Mouse (Mus musculus): ENCODE data around the gene Naaladl2. TPM values are rescaled to one million over a fixed set of nuclear protein-coding genes. Genes with fewer than 3 reads are reported as not detected.
"Not testable (repeated sequence)": the region's sequence is repeated elsewhere in the genome, so short reads cannot be mapped to it uniquely, and the experiment has no call there.

The Naaladl2 gene
- polyA plus RNA-seq, 1 experiment from 2014 or later, result 0.76 TPM

GRCm38 (mm10) chr3:25075785-25076184 lies 68.3 kb downstream of the Naaladl2 start:
- WGBS, result 84% methylated on average over 1 of the region's 1 CpGs
- Histone ChIP-seq H3K4me3 (no peak overlapping the region), H3K9me3 (no peaks in the 10 kb centered on the region), H3K9ac (no peak overlapping the region), H3K4me2 (replicated peaks) (no peak overlapping the region), H3K27ac (no peak overlapping the region), H3K36me3 (no peaks in the 10 kb centered on the region), H3K27me3 (replicated peaks) (no peaks in the 10 kb centered on the region), H3K4me1 (no peaks in the 10 kb centered on the region)
- ATAC-seq (ENCODE audit: low FRiP score, low read depth), result no peak

GRCm38 (mm10) chr3:25074266-25074665 lies 69.8 kb downstream of the Naaladl2 start:
- no peaks in the 10 kb centered on the region for H3K4me1 ChIP-seq
- WGBS, result 75% methylated on average over 4 of the region's 4 CpGs
- no peak overlapping the region for H3K9ac ChIP-seq
- H3K4me2 ChIP-seq (replicated peaks), result no peak overlapping the region
- no peak overlapping the region for H3K27ac ChIP-seq
- no peak for ATAC-seq (ENCODE audit: low FRiP score, low read depth)
- H3K4me3 ChIP-seq, result no peak overlapping the region
- no peaks in the 10 kb centered on the region for H3K36me3 ChIP-seq
- H3K27me3 ChIP-seq (replicated peaks), result no peaks in the 10 kb centered on the region
- no peaks in the 10 kb centered on the region for H3K9me3 ChIP-seq

DNA sequence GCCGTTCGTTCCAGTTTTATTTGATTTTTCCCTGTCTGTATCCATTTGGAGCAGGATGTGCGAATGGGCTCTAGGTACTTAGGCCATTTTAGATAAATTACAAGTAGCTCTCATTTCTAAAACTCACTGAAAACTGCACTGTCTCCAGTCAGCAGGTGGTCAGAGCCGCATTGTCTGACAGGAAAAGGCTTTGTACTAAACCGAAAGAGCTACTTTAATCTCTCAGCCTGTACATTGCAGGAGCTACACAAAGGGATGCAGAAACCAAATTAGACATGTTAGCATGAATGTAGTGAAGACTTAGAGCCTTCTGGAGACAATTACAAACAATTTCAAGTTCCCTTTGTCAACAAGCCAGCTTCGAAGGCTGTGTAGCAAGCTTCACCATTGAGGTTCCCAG lies 70.2 kb downstream of the Naaladl2 start:
- Histone ChIP-seq H3K4me3 (no peak overlapping the region), H3K27ac (no peak overlapping the region), H3K9ac (no peak overlapping the region), H3K4me2 (replicated peaks) (no peak overlapping the region), H3K9me3 (no peaks in the 10 kb centered on the region), H3K4me1 (no peaks in the 10 kb centered on the region), H3K27me3 (replicated peaks) (no peaks in the 10 kb centered on the region), H3K36me3 (no peaks in the 10 kb centered on the region)
- no peak for ATAC-seq (ENCODE audit: low FRiP score, low read depth)
- 42% methylated on average over 6 of the region's 6 CpGs for whole genome bisulfite sequencing

DNA sequence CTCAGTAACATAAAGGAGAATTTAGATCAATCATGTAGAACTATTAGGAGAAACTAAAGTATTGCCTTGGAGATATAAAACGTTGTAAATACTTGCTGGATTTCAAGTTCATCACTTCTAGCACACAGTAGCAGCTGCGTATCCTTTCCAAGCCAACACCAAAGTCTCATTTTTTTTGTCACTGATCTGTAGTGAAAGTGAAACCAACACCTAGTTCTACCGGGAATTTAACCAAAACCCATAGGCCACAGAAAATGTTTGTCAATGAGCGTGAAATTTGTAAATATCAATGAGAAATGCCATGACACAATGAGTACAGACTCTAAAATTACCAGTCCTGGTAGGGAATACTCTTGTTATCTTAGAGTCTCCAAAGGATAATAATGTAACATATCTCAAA lies 80.8 kb downstream of the Naaladl2 start:
- Histone ChIP-seq H3K4me1 (no peaks in the 10 kb centered on the region), H3K9ac (no peak overlapping the region), H3K9me3 (no peaks in the 10 kb centered on the region), H3K27me3 (replicated peaks) (no peaks in the 10 kb centered on the region), H3K36me3 (no peaks in the 10 kb centered on the region), H3K27ac (no peak overlapping the region), H3K4me2 (replicated peaks) (no peak overlapping the region), H3K4me3 (no peak overlapping the region)
- ATAC-seq (ENCODE audit: low FRiP score, low read depth), result no peak
- 88% methylated on average over 4 of the region's 4 CpGs for WGBS

DNA sequence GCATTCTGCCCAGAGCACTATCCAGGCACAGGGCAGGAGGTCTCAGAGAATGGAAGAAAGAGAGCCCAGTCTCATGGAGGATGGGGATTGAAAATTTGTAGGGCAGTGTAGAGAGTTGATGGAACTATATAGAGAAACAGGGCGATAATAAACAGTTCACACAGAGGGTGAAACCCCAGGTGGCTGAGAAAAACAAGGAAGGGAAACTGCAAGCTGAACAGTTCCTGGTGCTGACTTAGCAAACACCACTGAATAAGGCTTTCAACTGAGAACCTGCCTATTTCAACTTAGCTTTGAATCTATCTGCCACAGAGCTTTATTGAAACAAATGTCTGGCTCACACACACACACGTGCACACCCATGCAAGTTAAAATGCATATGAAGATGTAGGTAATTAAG lies 91.1 kb downstream of the Naaladl2 start:
- Histone ChIP-seq H3K36me3 (no peaks in the 10 kb centered on the region), H3K4me3 (no peak overlapping the region), H3K9me3 (no peaks in the 10 kb centered on the region), H3K4me2 (replicated peaks) (no peak overlapping the region), H3K9ac (no peak overlapping the region), H3K27ac (no peak overlapping the region), H3K27me3 (replicated peaks) (no peaks in the 10 kb centered on the region), H3K4me1 (no peaks in the 10 kb centered on the region)
- no peak for ATAC-seq (ENCODE audit: low FRiP score, low read depth)
- 30% methylated on average over 2 of the region's 2 CpGs for WGBS

- 70% methylated on average over 5 of the region's 5 CpGs for WGBS
These were observed 124.1 kb downstream of the Naaladl2 start for GRCm38 (mm10) chr3:25019972-25020371.

GRCm38 (mm10) chr3:25010751-25011150 lies 133.3 kb downstream of the Naaladl2 start:
- no peak overlapping the region for H3K4me3 ChIP-seq
- ATAC-seq (ENCODE audit: low FRiP score, low read depth), result no peak
- no peak overlapping the region for H3K27ac ChIP-seq
- WGBS, result 84% methylated on average over 1 of the region's 1 CpGs
- no peaks in the 10 kb centered on the region for H3K9me3 ChIP-seq
- H3K27me3 ChIP-seq (replicated peaks), result no peaks in the 10 kb centered on the region
- H3K9ac ChIP-seq, result no peak overlapping the region
- no peaks in the 10 kb centered on the region for H3K4me1 ChIP-seq
- H3K36me3 ChIP-seq, result no peaks in the 10 kb centered on the region
- no peak overlapping the region for H3K4me2 ChIP-seq (replicated peaks)

More at GRCm38 (mm10) chr3:25019972-25020371, 124.1 kb downstream of the Naaladl2 start:
- Histone ChIP-seq H3K4me1 (no peaks in the 10 kb centered on the region), H3K27ac (no peak overlapping the region), H3K4me3 (no peak overlapping the region), H3K4me2 (replicated peaks) (no peak overlapping the region), H3K36me3 (no peaks in the 10 kb centered on the region), H3K9me3 (no peaks in the 10 kb centered on the region), H3K9ac (no peak overlapping the region), H3K27me3 (replicated peaks) (no peaks in the 10 kb centered on the region)
- ATAC-seq (ENCODE audit: low FRiP score, low read depth), result peak; percentile 63; the same call in 1 of the 2 replicates

GRCm38 (mm10) chr3:25006802-25007201 lies 137.3 kb downstream of the Naaladl2 start:
- H3K9ac ChIP-seq; ATAC-seq (ENCODE audit: low FRiP score, low read depth); H3K27ac ChIP-seq; H3K4me1 ChIP-seq; H3K27me3 ChIP-seq (replicated peaks); H3K4me3 ChIP-seq; H3K36me3 ChIP-seq; H3K4me2 ChIP-seq (replicated peaks); H3K9me3 ChIP-seq: not testable (repeated sequence)
- WGBS, result 37% methylated on average over 2 of the region's 2 CpGs

GRCm38 (mm10) chr3:24992577-24992976 lies 151.5 kb downstream of the Naaladl2 start:
- Histone ChIP-seq H3K4me3 (no peak overlapping the region), H3K4me1 (no peaks in the 10 kb centered on the region), H3K36me3 (no peaks in the 10 kb centered on the region), H3K9ac (no peak overlapping the region), H3K9me3 (no peaks in the 10 kb centered on the region), H3K27ac (no peak overlapping the region), H3K4me2 (replicated peaks) (no peak overlapping the region), H3K27me3 (replicated peaks) (no peaks in the 10 kb centered on the region)
- 17% methylated on average over 2 of the region's 2 CpGs for WGBS
- ATAC-seq (ENCODE audit: low FRiP score, low read depth), result peak; percentile 72

- Histone ChIP-seq H3K9ac (no peak overlapping the region), H3K27me3 (replicated peaks) (no peaks in the 10 kb centered on the region), H3K4me2 (replicated peaks) (no peak overlapping the region), H3K4me1 (no peaks in the 10 kb centered on the region), H3K36me3 (no peaks in the 10 kb centered on the region), H3K4me3 (no peak overlapping the region), H3K9me3 (no peaks in the 10 kb centered on the region), H3K27ac (no peak overlapping the region)
- WGBS, result 58% methylated on average over 3 of the region's 3 CpGs
- ATAC-seq (ENCODE audit: low FRiP score, low read depth), result no peak
These were observed 152.0 kb downstream of the Naaladl2 start for GRCm38 (mm10) chr3:24992078-24992477.

GRCm38 (mm10) chr3:24982111-24982510 lies 161.9 kb downstream of the Naaladl2 start:
- WGBS, result 85% methylated on average over 4 of the region's 4 CpGs
- Histone ChIP-seq H3K9ac (no peak overlapping the region), H3K4me2 (replicated peaks) (no peak overlapping the region), H3K4me1 (no peaks in the 10 kb centered on the region), H3K4me3 (no peak overlapping the region), H3K27me3 (replicated peaks) (no peaks in the 10 kb centered on the region), H3K36me3 (no peaks in the 10 kb centered on the region), H3K27ac (no peak overlapping the region), H3K9me3 (no peaks in the 10 kb centered on the region)
- no peak for ATAC-seq (ENCODE audit: low FRiP score, low read depth)

DNA sequence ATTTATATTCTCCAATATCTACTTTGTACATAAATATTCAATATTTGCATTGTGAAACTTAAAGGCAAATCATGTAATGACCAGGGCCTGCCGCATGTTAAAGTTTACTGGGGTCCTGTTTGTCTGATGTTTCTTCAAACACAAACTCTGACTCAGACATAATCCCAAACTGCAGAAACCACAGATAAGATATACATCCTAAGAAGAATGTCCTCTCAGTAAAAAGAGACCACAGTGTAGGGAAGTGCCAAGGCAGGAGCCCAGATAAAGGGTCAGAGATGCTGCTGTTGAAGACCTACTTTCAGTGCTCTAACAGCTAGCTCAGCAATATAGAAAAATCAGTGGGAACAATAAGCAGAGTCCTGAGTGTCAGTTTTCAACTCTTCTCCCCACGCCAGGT lies 201.9 kb downstream of the Naaladl2 start:
- ATAC-seq (ENCODE audit: low FRiP score, low read depth), result no peak
- H3K27ac ChIP-seq, result no peak overlapping the region
- H3K4me3 ChIP-seq, result no peak overlapping the region
- no peaks in the 10 kb centered on the region for H3K27me3 ChIP-seq (replicated peaks)
- no peak overlapping the region for H3K9ac ChIP-seq
- no peaks in the 10 kb centered on the region for H3K36me3 ChIP-seq
- no peaks in the 10 kb centered on the region for H3K4me1 ChIP-seq
- no peaks in the 10 kb centered on the region for H3K9me3 ChIP-seq
- 86% methylated on average over 2 of the region's 2 CpGs for WGBS
- no peak overlapping the region for H3K4me2 ChIP-seq (replicated peaks)

DNA sequence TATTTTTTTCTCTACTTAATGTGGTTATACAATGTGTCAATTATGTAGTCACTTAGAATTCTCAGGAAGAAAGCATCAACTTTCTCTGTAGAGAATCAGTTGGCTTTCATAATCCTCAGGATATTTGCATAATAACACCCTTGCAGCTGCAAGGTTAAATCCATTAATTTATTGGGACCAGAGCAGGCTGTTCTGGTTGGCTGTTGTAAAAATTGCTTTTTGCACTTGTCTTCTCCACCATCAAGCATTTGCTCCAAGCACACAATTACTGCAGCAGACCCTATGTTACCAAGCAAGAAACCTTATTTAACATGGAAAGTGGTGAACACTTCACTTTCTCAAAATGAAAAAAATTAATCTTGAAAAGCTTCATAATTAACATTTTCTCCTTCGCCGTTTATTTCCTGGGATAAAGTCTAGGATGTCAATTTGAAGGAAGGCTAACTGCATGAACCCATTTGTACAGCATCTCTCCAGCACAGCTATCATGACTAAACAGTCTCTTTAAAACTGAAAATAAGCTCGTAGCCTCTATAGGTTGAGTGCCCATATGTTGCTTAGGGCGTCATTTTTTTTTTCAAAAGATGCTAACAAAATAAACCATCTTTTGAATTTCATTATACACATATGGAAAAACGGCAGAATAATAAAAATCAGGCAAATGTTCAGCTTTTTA lies 205.4 kb downstream of the Naaladl2 start:
- no peaks in the 10 kb centered on the region for H3K4me1 ChIP-seq
- H3K27me3 ChIP-seq (replicated peaks), result no peaks in the 10 kb centered on the region
- no peak overlapping the region for H3K4me3 ChIP-seq
- no peak overlapping the region for H3K9ac ChIP-seq
- no peak overlapping the region for H3K4me2 ChIP-seq (replicated peaks)
- H3K36me3 ChIP-seq, result no peaks in the 10 kb centered on the region
- 82% methylated on average over 5 of the region's 5 CpGs for WGBS
- no peak for ATAC-seq (ENCODE audit: low FRiP score, low read depth)
- H3K27ac ChIP-seq, result no peak overlapping the region
- no peaks in the 10 kb centered on the region for H3K9me3 ChIP-seq
